Mouse (Mus musculus): ENCODE data around the gene Cryga. TPM values are rescaled to one million over a fixed set of nuclear protein-coding genes. Genes with fewer than 3 reads are reported as not detected.
"Not testable (repeated sequence)": the region's sequence is repeated elsewhere in the genome, so short reads cannot be mapped to it uniquely, and the experiment has no call there.

The Cryga gene
- polyA plus RNA-seq, 1 experiment from 2014 or later: not detected

DNA sequence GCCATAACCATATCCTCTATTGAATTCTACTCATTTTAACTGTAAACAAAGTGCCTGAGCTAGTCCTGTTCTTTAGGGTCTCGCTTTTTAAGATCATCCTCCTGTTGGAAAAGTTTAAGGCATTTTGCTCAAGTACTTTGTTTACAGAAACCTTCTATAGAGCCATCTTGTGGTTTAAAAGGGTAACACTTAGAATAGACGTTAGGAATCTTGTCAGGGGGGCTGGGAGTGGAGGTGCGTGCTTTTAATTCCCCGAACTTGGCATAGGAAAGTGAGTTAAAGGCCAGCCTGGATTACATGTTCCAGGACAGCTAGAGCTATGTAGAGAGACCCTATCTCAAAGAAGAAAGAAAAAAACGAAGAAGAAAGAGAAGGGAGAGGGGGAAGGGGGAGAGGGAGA lies 27.6 kb downstream of the Cryga start:
- H3K4me2 ChIP-seq: no peak overlapping the region

GRCm38 (mm10) chr1:65073589-65073988 lies 29.6 kb downstream of the Cryga start, which contains the start of gene Crygc:
TSS of gene Crygc (minus strand) at chr1:65073689.
- H3K27me3 ChIP-seq (replicated peaks; ENCODE audit: control insufficient read depth, insufficient read depth, low read length): no peaks in the 10 kb centered on the region
- H3K4me3 ChIP-seq (ENCODE audit: low read depth, low read length): no peak within 1 kb of the TSS
- H3K9me3 ChIP-seq (ENCODE audit: control insufficient read depth, low read length): no peaks in the 10 kb centered on the region
- no peaks in the 10 kb centered on the region for H3K36me3 ChIP-seq (ENCODE audit: control insufficient read depth, insufficient read depth, low read length)
- H3K27ac ChIP-seq (ENCODE audit: low read depth, low read length): no peak within 1 kb of the TSS
- ATAC-seq (replicated peaks; ENCODE audit: low FRiP score) (no peak), DNase-seq (ENCODE audit: low spot score) (no peak)
- no peak within 1 kb of the TSS for H3K9ac ChIP-seq (ENCODE audit: low read depth, low read length)
- H3K4me1 ChIP-seq (replicated peaks; ENCODE audit: control insufficient read depth, insufficient read depth, low read length): no peaks in the 10 kb centered on the region
- no peak within 1 kb of the TSS for H3K4me2 ChIP-seq
- WGBS: 66% methylated on average over 6 of the region's 6 CpGs

More for the DNA sequence above, 27.6 kb downstream of the Cryga start:
- Histone ChIP-seq H3K9me3 (ENCODE audit: control insufficient read depth, low read length) (no peaks in the 10 kb centered on the region), H3K27me3 (replicated peaks; ENCODE audit: control insufficient read depth, insufficient read depth, low read length) (no peaks in the 10 kb centered on the region), H3K9ac (ENCODE audit: low read depth, low read length) (no peak overlapping the region), H3K4me1 (replicated peaks; ENCODE audit: control insufficient read depth, insufficient read depth, low read length) (no peaks in the 10 kb centered on the region), H3K36me3 (ENCODE audit: control insufficient read depth, insufficient read depth, low read length) (no peaks in the 10 kb centered on the region), H3K27ac (ENCODE audit: low read depth, low read length) (no peak overlapping the region), H3K4me3 (ENCODE audit: low read depth, low read length) (no peak overlapping the region)
- ATAC-seq (replicated peaks; ENCODE audit: low FRiP score) (no peak), DNase-seq (ENCODE audit: low spot score) (no peak)
- 25% methylated on average over 5 of the region's 5 CpGs for WGBS

DNA sequence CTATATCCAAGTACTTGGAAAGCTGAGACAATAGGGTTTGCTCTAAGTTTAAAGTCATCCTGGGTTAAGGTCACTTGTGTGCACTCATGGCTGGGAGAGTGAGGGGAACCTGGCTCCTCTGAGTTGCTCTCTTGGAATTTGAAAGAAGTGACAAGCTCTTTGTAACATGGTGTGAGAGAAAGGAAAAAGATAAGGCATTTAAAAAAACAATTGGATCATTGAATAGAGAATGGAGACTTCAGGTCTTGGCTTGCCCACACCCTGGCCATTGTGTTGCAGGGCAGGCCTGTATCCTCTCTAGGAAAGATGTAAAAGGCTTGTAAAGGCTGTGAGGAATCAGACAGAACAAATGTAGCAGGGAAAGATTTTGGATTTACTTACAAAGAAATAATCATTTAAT lies 35.3 kb downstream of the Cryga start:
- Histone ChIP-seq H3K9ac (ENCODE audit: low read depth, low read length) (no peak overlapping the region), H3K27ac (ENCODE audit: low read depth, low read length) (no peak overlapping the region), H3K36me3 (ENCODE audit: control insufficient read depth, insufficient read depth, low read length) (no peaks in the 10 kb centered on the region), H3K4me2 (no peak overlapping the region), H3K27me3 (replicated peaks; ENCODE audit: control insufficient read depth, insufficient read depth, low read length) (no peaks in the 10 kb centered on the region), H3K4me3 (ENCODE audit: low read depth, low read length) (no peak overlapping the region), H3K9me3 (ENCODE audit: control insufficient read depth, low read length) (no peaks in the 10 kb centered on the region), H3K4me1 (replicated peaks; ENCODE audit: control insufficient read depth, insufficient read depth, low read length) (no peaks in the 10 kb centered on the region)
- DNase-seq (ENCODE audit: low spot score) (no peak), ATAC-seq (replicated peaks; ENCODE audit: low FRiP score) (no peak)

- ATAC-seq (replicated peaks; ENCODE audit: low FRiP score) (no peak), DNase-seq (ENCODE audit: low spot score) (no peak)
- H3K9me3 ChIP-seq (ENCODE audit: control insufficient read depth, low read length): no peaks in the 10 kb centered on the region
These were observed 39.0 kb downstream of the Cryga start for GRCm38 (mm10) chr1:65064201-65064600.

DNA sequence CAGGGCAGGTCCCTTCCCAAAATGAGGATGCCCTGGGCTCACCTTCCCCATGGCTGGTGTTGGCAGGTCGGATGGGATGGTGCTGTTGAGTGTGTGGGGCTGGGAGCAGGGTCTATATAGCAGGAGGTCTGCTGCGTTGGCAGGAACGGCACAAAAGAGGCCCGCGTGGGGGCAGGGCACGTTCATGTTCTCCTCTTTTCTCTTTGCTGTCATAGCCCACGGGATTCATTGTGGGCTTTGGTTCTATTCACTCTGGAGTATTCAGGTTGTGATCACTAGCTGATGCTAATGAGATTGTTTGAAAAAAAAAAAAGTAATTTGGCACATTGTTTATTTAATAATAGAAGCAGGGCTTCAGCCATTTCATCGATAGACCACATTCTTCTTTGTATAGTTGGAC lies 39.8 kb downstream of the Cryga start, which contains the start of gene Crygd:
Gene Crygd (minus strand): TSS at position 101 of the 400 bp plus-strand sequence.
- no peak for ATAC-seq (replicated peaks; ENCODE audit: low FRiP score)
- Histone ChIP-seq H3K9ac (ENCODE audit: low read depth, low read length) (no peak within 1 kb of the TSS), H3K36me3 (ENCODE audit: control insufficient read depth, insufficient read depth, low read length) (no peaks in the 10 kb centered on the region), H3K4me2 (no peak within 1 kb of the TSS), H3K4me1 (replicated peaks; ENCODE audit: control insufficient read depth, insufficient read depth, low read length) (no peaks in the 10 kb centered on the region), H3K27ac (ENCODE audit: low read depth, low read length) (no peak within 1 kb of the TSS), H3K4me3 (ENCODE audit: low read depth, low read length) (no peak within 1 kb of the TSS), H3K27me3 (replicated peaks; ENCODE audit: control insufficient read depth, insufficient read depth, low read length) (no peaks in the 10 kb centered on the region), H3K9me3 (ENCODE audit: control insufficient read depth, low read length) (no peaks in the 10 kb centered on the region)
- WGBS: 87% methylated on average over 8 of the region's 8 CpGs
- DNase-seq (ENCODE audit: low spot score): no peak

More at GRCm38 (mm10) chr1:65064201-65064600, 39.0 kb downstream of the Cryga start:
- no peaks in the 10 kb centered on the region for H3K36me3 ChIP-seq (ENCODE audit: control insufficient read depth, insufficient read depth, low read length)
- H3K27ac ChIP-seq (ENCODE audit: low read depth, low read length): no peak overlapping the region
- H3K9ac ChIP-seq (ENCODE audit: low read depth, low read length): no peak overlapping the region
- 89% methylated on average over 15 of the region's 15 CpGs for WGBS
- H3K4me3 ChIP-seq (ENCODE audit: low read depth, low read length): no peak overlapping the region
- H3K4me2 ChIP-seq: no peak overlapping the region
- H3K4me1 ChIP-seq (replicated peaks; ENCODE audit: control insufficient read depth, insufficient read depth, low read length): no peaks in the 10 kb centered on the region
- H3K27me3 ChIP-seq (replicated peaks; ENCODE audit: control insufficient read depth, insufficient read depth, low read length): no peaks in the 10 kb centered on the region

DNA sequence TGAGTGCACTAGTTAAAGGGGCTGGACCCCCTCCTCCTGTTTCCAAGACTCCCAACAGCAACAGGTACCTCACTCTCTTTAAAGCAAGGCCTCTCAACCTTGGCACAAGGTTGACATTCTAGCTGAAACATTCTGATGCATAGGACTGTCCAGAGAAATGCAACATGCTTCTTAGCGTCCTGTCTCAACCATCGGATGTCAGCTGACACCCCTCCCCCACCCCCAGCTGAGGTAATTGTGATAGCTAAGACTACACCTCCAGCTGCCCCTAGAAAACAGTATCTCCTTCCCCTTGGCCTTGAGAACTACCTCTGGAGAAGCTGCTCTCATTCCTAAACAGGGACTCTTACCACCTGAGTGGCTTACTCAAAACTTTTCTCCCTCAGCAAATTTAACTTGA lies 51.0 kb downstream of the Cryga start:
- ATAC-seq (replicated peaks; ENCODE audit: low FRiP score): no peak
- no peaks in the 10 kb centered on the region for H3K4me1 ChIP-seq (replicated peaks; ENCODE audit: control insufficient read depth, insufficient read depth, low read length)
- WGBS: 30% methylated on average over 2 of the region's 2 CpGs
- H3K9ac ChIP-seq (ENCODE audit: low read depth, low read length): no peak overlapping the region
- no peak overlapping the region for H3K4me3 ChIP-seq (ENCODE audit: low read depth, low read length)
- H3K36me3 ChIP-seq (ENCODE audit: control insufficient read depth, insufficient read depth, low read length): no peaks in the 10 kb centered on the region
- DNase-seq (ENCODE audit: low spot score): no peak
- no peaks in the 10 kb centered on the region for H3K27me3 ChIP-seq (replicated peaks; ENCODE audit: control insufficient read depth, insufficient read depth, low read length)
- no peak overlapping the region for H3K4me2 ChIP-seq
- no peak overlapping the region for H3K27ac ChIP-seq (ENCODE audit: low read depth, low read length)
- no peaks in the 10 kb centered on the region for H3K9me3 ChIP-seq (ENCODE audit: control insufficient read depth, low read length)

DNA sequence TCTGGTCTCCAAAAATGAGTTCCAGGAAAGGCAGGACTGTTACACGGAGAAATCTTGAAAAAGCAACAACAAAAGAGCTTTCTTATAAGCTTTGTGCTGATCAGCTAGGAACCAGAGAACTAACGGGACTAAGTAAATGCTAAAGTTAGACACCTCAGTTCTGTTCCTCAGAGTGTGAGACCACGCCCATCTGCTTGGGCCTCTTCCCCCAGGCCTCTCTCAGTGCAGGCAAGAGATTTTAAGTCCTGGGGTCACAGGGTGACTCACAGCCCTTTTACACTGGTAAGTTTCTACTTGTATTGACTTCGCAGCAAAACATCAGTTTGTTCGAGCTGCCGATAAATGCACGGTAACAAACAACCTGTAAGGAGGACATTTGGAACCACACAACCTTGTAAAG lies 51.5 kb downstream of the Cryga start:
- Histone ChIP-seq H3K27me3 (replicated peaks; ENCODE audit: control insufficient read depth, insufficient read depth, low read length) (no peaks in the 10 kb centered on the region), H3K36me3 (ENCODE audit: control insufficient read depth, insufficient read depth, low read length) (no peaks in the 10 kb centered on the region), H3K9ac (ENCODE audit: low read depth, low read length) (no peak overlapping the region), H3K4me1 (replicated peaks; ENCODE audit: control insufficient read depth, insufficient read depth, low read length) (no peaks in the 10 kb centered on the region), H3K9me3 (ENCODE audit: control insufficient read depth, low read length) (no peaks in the 10 kb centered on the region), H3K4me3 (ENCODE audit: low read depth, low read length) (no peak overlapping the region), H3K4me2 (no peak overlapping the region), H3K27ac (ENCODE audit: low read depth, low read length) (no peak overlapping the region)
- 71% methylated on average over 7 of the region's 7 CpGs for WGBS
- ATAC-seq (replicated peaks; ENCODE audit: low FRiP score): no peak
- no peak for DNase-seq (ENCODE audit: low spot score)

DNA sequence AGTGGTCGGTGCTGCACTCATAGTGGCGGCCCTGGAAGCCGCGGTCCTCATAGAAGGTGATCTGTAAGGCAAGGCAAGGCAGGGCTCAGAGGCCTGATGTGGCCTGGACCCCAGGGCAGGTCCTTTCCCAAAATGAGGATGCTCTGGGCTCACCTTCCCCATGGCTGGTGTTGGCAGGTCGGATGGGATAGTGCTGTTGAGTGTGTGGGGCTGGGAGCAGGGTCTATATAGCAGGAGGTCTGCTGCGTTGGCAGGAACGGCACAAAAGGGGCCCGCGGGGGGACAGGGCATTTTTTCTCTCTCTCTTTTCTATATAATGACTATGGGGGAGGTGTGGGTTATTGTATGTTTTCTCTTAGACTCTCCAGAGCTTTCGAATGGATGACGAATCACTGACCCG lies 52.2 kb downstream of the Cryga start, which contains the start of gene Cryge:
Gene Cryge (minus strand): TSS at position 198 of the 400 bp plus-strand sequence.
- not testable (repeated sequence) for H3K36me3 ChIP-seq (ENCODE audit: control insufficient read depth, insufficient read depth, low read length); H3K9ac ChIP-seq (ENCODE audit: low read depth, low read length); H3K4me3 ChIP-seq (ENCODE audit: low read depth, low read length); H3K4me2 ChIP-seq; ATAC-seq (replicated peaks; ENCODE audit: low FRiP score); DNase-seq (ENCODE audit: low spot score); H3K27me3 ChIP-seq (replicated peaks; ENCODE audit: control insufficient read depth, insufficient read depth, low read length); H3K9me3 ChIP-seq (ENCODE audit: control insufficient read depth, low read length); H3K27ac ChIP-seq (ENCODE audit: low read depth, low read length); H3K4me1 ChIP-seq (replicated peaks; ENCODE audit: control insufficient read depth, insufficient read depth, low read length)
- 76% methylated on average over 10 of the region's 12 CpGs for WGBS
